Mouse (Mus musculus): ENCODE measurements around the gene Cldnd1.

- TF ChIP-seq POLR2A (IDR thresholded peaks at IDR 0.05; ENCODE audit: low read depth, low read length) (no peak), CTCF (IDR thresholded peaks at IDR 0.05; ENCODE audit: extremely low read depth, insufficient read depth, insufficient read length, insufficient replicate concordance) (no peak)
Observed at GRCm38 (mm10) chr16:58751314-58751713, 23.6 kb downstream of the Cldnd1 start.
